Comparison of ENCODE assay signal across 9 mouse cellular contexts in the genomic region with DNA sequence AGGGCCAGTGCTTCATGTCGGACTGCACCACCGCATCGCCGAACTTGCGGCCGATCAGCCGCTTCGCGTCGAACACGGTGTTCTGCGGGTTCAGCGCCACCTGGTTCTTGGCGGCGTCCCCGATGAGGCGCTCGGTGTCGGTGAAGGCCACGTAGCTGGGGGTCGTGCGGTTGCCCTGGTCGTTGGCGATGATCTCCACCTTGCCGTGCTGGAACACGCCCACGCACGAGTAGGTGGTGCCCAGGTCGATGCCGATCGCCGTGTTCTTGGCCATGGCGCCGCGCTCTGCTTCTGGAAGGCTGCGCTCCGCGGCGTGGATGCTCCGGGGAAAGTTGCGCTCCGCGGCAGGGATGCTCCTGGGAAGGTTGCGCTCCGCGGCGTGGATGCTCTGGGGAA. TPM values are rescaled to one million over a fixed set of nuclear protein-coding genes. Genes with fewer than 3 reads are reported as not detected.
DNase-seq lines count a peak whose midpoint lies in the region; ATAC-seq and TF ChIP-seq lines count a peak whose summit lies in the region.
"Not testable (repeated sequence)": the region's sequence is repeated elsewhere in the genome, so short reads cannot be mapped to it uniquely, and the experiment has no call there.
"Had no signal": no experiment of that assay in that cellular context is flagged by ENCODE, and none has a peak within 500 bp of the region (broad histone marks: within the 10 kb centered on the region; RNA-seq: fewer than 3 reads in every experiment).

No protein-coding gene starts in this region.

- not testable (repeated sequence) for TF ChIP-seq POLR2A in cerebellum, adult 2 months (IDR thresholded peaks at IDR 0.05; ENCODE audit: borderline replicate concordance, insufficient read depth, low read length)

- not testable (repeated sequence) for ATAC-seq in forebrain, embryonic 12.5 days (ENCODE audit: low FRiP score); limb, embryonic 15.5 days (ENCODE audit: insufficient number of reproducible peaks, low FRiP score, low TSS enrichment, low read depth)
- peak; percentile 7; the same call in 1 of the 2 replicates for ATAC-seq in heart, embryonic 15.5 days (replicated peaks; ENCODE audit: insufficient number of reproducible peaks, insufficient read depth, low FRiP score, low read depth)
- peak; percentile 33 for ATAC-seq in intestine, embryonic 16.5 days
- peak; percentile 71 for ATAC-seq in neural tube, embryonic 12.5 days (ENCODE audit: low FRiP score, low read depth)

- H3K27me3 ChIP-seq in cerebellum, adult 2 months (ENCODE audit: control insufficient read depth, insufficient read depth, low read length); heart, embryonic 15.5 days; intestine, embryonic 16.5 days (replicated peaks; ENCODE audit: control insufficient read depth, insufficient read depth, low read length): not testable (repeated sequence)
- peaks cover 47% of the 10 kb centered on the region for H3K27me3 ChIP-seq in forebrain, embryonic 12.5 days
- H3K27me3 ChIP-seq in limb, embryonic 15.5 days = peaks cover 19% of the 10 kb centered on the region
- peaks cover 39% of the 10 kb centered on the region for H3K27me3 ChIP-seq in megakaryocyte, embryonic 14.5 days (replicated peaks)
- H3K27me3 ChIP-seq in neural tube, embryonic 12.5 days (replicated peaks) = peaks cover 20% of the 10 kb centered on the region

- peak overlapping the region; percentile 61 for H3K4me3 ChIP-seq in cerebellum, adult 2 months (replicated peaks; ENCODE audit: insufficient read depth, low read depth, low read length)
- H3K4me3 ChIP-seq in forebrain, embryonic 12.5 days (replicated peaks) = peak overlapping the region; percentile 49
- H3K4me3 ChIP-seq in heart, embryonic 15.5 days = peak overlapping the region; percentile 67
- H3K4me3 ChIP-seq in intestine, embryonic 16.5 days (ENCODE audit: low read length) = peak overlapping the region; percentile 39
- peak overlapping the region; percentile 53 for H3K4me3 ChIP-seq in limb, embryonic 15.5 days
- H3K4me3 ChIP-seq in megakaryocyte, embryonic 14.5 days (replicated peaks) = peak overlapping the region; percentile 89
- H3K4me3 ChIP-seq in neural tube, embryonic 12.5 days = peak overlapping the region; percentile 40

- not testable (repeated sequence) for H3K36me3 ChIP-seq in forebrain, embryonic 12.5 days (replicated peaks); heart, embryonic 15.5 days; intestine, embryonic 16.5 days (ENCODE audit: control insufficient read depth, insufficient read depth, low read length); limb, embryonic 15.5 days; megakaryocyte, embryonic 14.5 days (replicated peaks; ENCODE audit: low read length); neural tube, embryonic 12.5 days

- H3K4me1 ChIP-seq in cerebellum, adult 2 months (ENCODE audit: control insufficient read depth, insufficient read depth, low read length); heart, embryonic 15.5 days (replicated peaks); intestine, embryonic 16.5 days (ENCODE audit: control insufficient read depth, insufficient read depth, low read length); limb, embryonic 15.5 days; neural tube, embryonic 12.5 days: not testable (repeated sequence)
- H3K4me1 ChIP-seq in forebrain, embryonic 12.5 days = peaks cover 11% of the 10 kb centered on the region
- peaks cover 15% of the 10 kb centered on the region for H3K4me1 ChIP-seq in megakaryocyte, embryonic 14.5 days

- 4% methylated on average over 30 of the region's 47 CpGs for WGBS in cerebellum, adult 2 months
- 0% methylated on average over 17 of the region's 47 CpGs for WGBS in forebrain, embryonic 12.5 days
- under 1% methylated on average over 15 of the region's 47 CpGs for WGBS in heart, embryonic 15.5 days
- under 1% methylated on average over 29 of the region's 47 CpGs for WGBS in intestine, embryonic 16.5 days
- WGBS in limb, embryonic 15.5 days = 0% methylated on average over 21 of the region's 47 CpGs
- WGBS in neural tube, embryonic 12.5 days = 3% methylated on average over 33 of the region's 47 CpGs

- not testable (repeated sequence) for TF ChIP-seq CTCF in cerebellum, adult 2 months (IDR thresholded peaks at IDR 0.05; ENCODE audit: borderline replicate concordance, insufficient read depth, low read depth, low read length)

- peak overlapping the region; percentile 45; the same call in 1 of the 2 replicates for H3K9ac ChIP-seq in forebrain, embryonic 12.5 days
- H3K9ac ChIP-seq in heart, embryonic 15.5 days; intestine, embryonic 16.5 days (ENCODE audit: low read depth, low read length); limb, embryonic 15.5 days; neural tube, embryonic 12.5 days: not testable (repeated sequence)

- peak overlapping the region; percentile 80 for H3K4me2 ChIP-seq in forebrain, embryonic 12.5 days
- H3K4me2 ChIP-seq in heart, embryonic 15.5 days = peak overlapping the region; percentile 79
- peak overlapping the region; percentile 58 for H3K4me2 ChIP-seq in intestine, embryonic 16.5 days (ENCODE audit: low read depth, low read length)
- H3K4me2 ChIP-seq in limb, embryonic 15.5 days = peak overlapping the region; percentile 57
- H3K4me2 ChIP-seq in neural tube, embryonic 12.5 days (replicated peaks) = peak overlapping the region; percentile 78

- DNase-seq in cerebellum, adult 2 months = not testable (repeated sequence)
- DNase-seq in thymus, postnatal 4 days = peak; percentile 28

- not testable (repeated sequence) for H3K9me3 ChIP-seq in forebrain, embryonic 12.5 days; heart, embryonic 15.5 days (replicated peaks); intestine, embryonic 16.5 days (ENCODE audit: control insufficient read depth, low read length); limb, embryonic 15.5 days; megakaryocyte, embryonic 14.5 days; neural tube, embryonic 12.5 days

- H3K27ac ChIP-seq in cerebellum, adult 2 months (ENCODE audit: insufficient read depth, low read length); forebrain, embryonic 12.5 days; heart, embryonic 15.5 days; intestine, embryonic 16.5 days (ENCODE audit: low read length); limb, embryonic 15.5 days; neural tube, embryonic 12.5 days: not testable (repeated sequence)

RNA-seq across cellular contexts. Expression of gene Hspa1b, which starts 0.3 kb away (rescaled TPM):
- polyA plus RNA-seq in cerebellum, adult 2 months (2012; rRNA removed) = 4.6 and 9.2 TPM in 2 replicates
- 0.11 and 0.21 TPM in 2 replicates for polyA plus RNA-seq in forebrain, embryonic 12.5 days (2016; fragmentation: Nextera tagmentation; extraction: Ambion mirVana)
- 0.16 and 0.30 TPM in 2 replicates for polyA plus RNA-seq in heart, embryonic 15.5 days (2015; fragmentation: Nextera tagmentation; extraction: Ambion mirVana)
- polyA plus RNA-seq in intestine, embryonic 16.5 days (2015; fragmentation: Nextera tagmentation; extraction: Ambion mirVana) = 0.22 and 0.24 TPM in 2 replicates
- 3.3 and 3.6 TPM in 2 replicates for polyA plus RNA-seq in limb, embryonic 15.5 days (2015; fragmentation: Nextera tagmentation; extraction: Ambion mirVana)
- 4.5 and 7.2 TPM in 2 replicates for polyA plus RNA-seq in megakaryocyte, embryonic 14.5 days (2012; ENCODE audit: insufficient read depth, low replicate concordance)
- 0.26 TPM in 1 of 2 replicates, not detected in the other for polyA plus RNA-seq in neural tube, embryonic 12.5 days (2016; fragmentation: Nextera tagmentation; extraction: Ambion mirVana)

RNA-seq across cellular contexts. Expression of gene Gm20481, which starts 11.0 kb away (rescaled TPM):
- not detected in 2 replicates for polyA plus RNA-seq in cerebellum, adult 2 months (2012; rRNA removed)
- polyA plus RNA-seq in forebrain, embryonic 12.5 days (2016; fragmentation: Nextera tagmentation; extraction: Ambion mirVana) = not detected in 2 replicates
- not detected in 2 replicates for polyA plus RNA-seq in heart, embryonic 15.5 days (2015; fragmentation: Nextera tagmentation; extraction: Ambion mirVana)
- not detected in 2 replicates for polyA plus RNA-seq in intestine, embryonic 16.5 days (2015; fragmentation: Nextera tagmentation; extraction: Ambion mirVana)
- not detected in 2 replicates for polyA plus RNA-seq in limb, embryonic 15.5 days (2015; fragmentation: Nextera tagmentation; extraction: Ambion mirVana)
- polyA plus RNA-seq in megakaryocyte, embryonic 14.5 days (2012; ENCODE audit: insufficient read depth, low replicate concordance) = not detected in 2 replicates
- polyA plus RNA-seq in neural tube, embryonic 12.5 days (2016; fragmentation: Nextera tagmentation; extraction: Ambion mirVana) = not detected in 2 replicates
- polyA plus RNA-seq: thymus, postnatal 0 days had no signal

RNA-seq across cellular contexts. Expression of gene Hspa1a, which starts 13.2 kb away (rescaled TPM):
- 10.5 and 14.9 TPM in 2 replicates for polyA plus RNA-seq in cerebellum, adult 2 months (2012; rRNA removed)
- polyA plus RNA-seq in forebrain, embryonic 12.5 days (2016; fragmentation: Nextera tagmentation; extraction: Ambion mirVana) = 2.0 and 2.3 TPM in 2 replicates
- 3.5 and 4.8 TPM in 2 replicates for polyA plus RNA-seq in heart, embryonic 15.5 days (2015; fragmentation: Nextera tagmentation; extraction: Ambion mirVana)
- polyA plus RNA-seq in intestine, embryonic 16.5 days (2015; fragmentation: Nextera tagmentation; extraction: Ambion mirVana) = 6.3 and 6.6 TPM in 2 replicates
- 31.7 and 32.0 TPM in 2 replicates for polyA plus RNA-seq in limb, embryonic 15.5 days (2015; fragmentation: Nextera tagmentation; extraction: Ambion mirVana)
- polyA plus RNA-seq in megakaryocyte, embryonic 14.5 days (2012; ENCODE audit: insufficient read depth, low replicate concordance) = 1.5 and 2.0 TPM in 2 replicates
- polyA plus RNA-seq in neural tube, embryonic 12.5 days (2016; fragmentation: Nextera tagmentation; extraction: Ambion mirVana) = 3.1 and 3.5 TPM in 2 replicates

RNA-seq across cellular contexts. Expression of gene Hspa1l, which starts 13.8 kb away (rescaled TPM):
- 0.49 and 0.89 TPM in 2 replicates for polyA plus RNA-seq in cerebellum, adult 2 months (2012; rRNA removed)
- 1.2 and 1.3 TPM in 2 replicates for polyA plus RNA-seq in forebrain, embryonic 12.5 days (2016; fragmentation: Nextera tagmentation; extraction: Ambion mirVana)
- 2.1 and 2.6 TPM in 2 replicates for polyA plus RNA-seq in heart, embryonic 15.5 days (2015; fragmentation: Nextera tagmentation; extraction: Ambion mirVana)
- 0.38 and 0.57 TPM in 2 replicates for polyA plus RNA-seq in intestine, embryonic 16.5 days (2015; fragmentation: Nextera tagmentation; extraction: Ambion mirVana)
- polyA plus RNA-seq in limb, embryonic 15.5 days (2015; fragmentation: Nextera tagmentation; extraction: Ambion mirVana) = 0.46 and 0.65 TPM in 2 replicates
- not detected in 2 replicates for polyA plus RNA-seq in megakaryocyte, embryonic 14.5 days (2012; ENCODE audit: insufficient read depth, low replicate concordance)
- 1.4 and 2.3 TPM in 2 replicates for polyA plus RNA-seq in neural tube, embryonic 12.5 days (2016; fragmentation: Nextera tagmentation; extraction: Ambion mirVana)

RNA-seq across cellular contexts. Expression of gene Lsm2, which starts 22.9 kb away (rescaled TPM):
- 56.2 and 63.7 TPM in 2 replicates for polyA plus RNA-seq in cerebellum, adult 2 months (2012; rRNA removed)
- 226 and 238 TPM in 2 replicates for polyA plus RNA-seq in forebrain, embryonic 12.5 days (2016; fragmentation: Nextera tagmentation; extraction: Ambion mirVana)
- polyA plus RNA-seq in heart, embryonic 15.5 days (2015; fragmentation: Nextera tagmentation; extraction: Ambion mirVana) = 116 and 132 TPM in 2 replicates
- 159 and 181 TPM in 2 replicates for polyA plus RNA-seq in intestine, embryonic 16.5 days (2015; fragmentation: Nextera tagmentation; extraction: Ambion mirVana)
- 143 and 159 TPM in 2 replicates for polyA plus RNA-seq in limb, embryonic 15.5 days (2015; fragmentation: Nextera tagmentation; extraction: Ambion mirVana)
- 64.3 and 95.0 TPM in 2 replicates for polyA plus RNA-seq in megakaryocyte, embryonic 14.5 days (2012; ENCODE audit: insufficient read depth, low replicate concordance)
- polyA plus RNA-seq in neural tube, embryonic 12.5 days (2016; fragmentation: Nextera tagmentation; extraction: Ambion mirVana) = 150 and 158 TPM in 2 replicates

Comparison
In these comparisons a context has a peak if more than half of its experiments do, and no peak if none do; other contexts are left out.
1. H3K4me3 ChIP-seq: peak in every context shown above with its lines; median percentile 89 in megakaryocyte, embryonic 14.5 days; 67 in heart, embryonic 15.5 days; 61 in cerebellum, adult 2 months; 53 in limb, embryonic 15.5 days; 49 in forebrain, embryonic 12.5 days; 40 in neural tube, embryonic 12.5 days; 39 in intestine, embryonic 16.5 days.